29 mouse cellular contexts compared by ENCODE assay signal in genomic region chr12:116460379-116461065, GRCm38 (mm10). TPM values are rescaled to one million over a fixed set of nuclear protein-coding genes. Genes with fewer than 3 reads are reported as not detected.
DNase-seq lines count a peak whose midpoint lies in the region; ATAC-seq and TF ChIP-seq lines count a peak whose summit lies in the region.
"Had no signal": no experiment of that assay in that cellular context is flagged by ENCODE, and none has a peak within 500 bp of the region (broad histone marks: within the 10 kb centered on the region; RNA-seq: fewer than 3 reads in every experiment).

No protein-coding gene starts in this region.

- no peaks in the 10 kb centered on the region for H3K4me1 ChIP-seq in liver, adult 2 months (ENCODE audit: control insufficient read depth, insufficient read depth, low read length)
- H3K4me1 ChIP-seq in liver, embryonic 12.5 days = no peaks in the 10 kb centered on the region
- H3K4me1 ChIP-seq in forebrain, embryonic 14.5 days (ENCODE audit: control insufficient read depth, insufficient read depth, low read length) = no peaks in the 10 kb centered on the region
- H3K4me1 ChIP-seq: embryonic facial prominence, embryonic 13.5 days; forebrain, embryonic 13.5 days; heart, embryonic 13.5 days; hindbrain, embryonic 13.5 days; megakaryocyte, embryonic 14.5 days; midbrain, embryonic 13.5 days; neural tube, embryonic 12.5 days had no signal

- H3K27me3 ChIP-seq in liver, adult 2 months (ENCODE audit: control insufficient read depth, insufficient read depth, low read length) = no peaks in the 10 kb centered on the region
- no peaks in the 10 kb centered on the region for H3K27me3 ChIP-seq in liver, embryonic 12.5 days (replicated peaks)
- H3K27me3 ChIP-seq in forebrain, embryonic 14.5 days (replicated peaks; ENCODE audit: control insufficient read depth, insufficient read depth, low read length) = no peaks in the 10 kb centered on the region
- H3K27me3 ChIP-seq: embryonic facial prominence, embryonic 13.5 days; forebrain, embryonic 13.5 days; heart, embryonic 13.5 days; hindbrain, embryonic 13.5 days; megakaryocyte, embryonic 14.5 days; midbrain, embryonic 13.5 days; neural tube, embryonic 12.5 days had no signal

- no peak overlapping the region for H3K27ac ChIP-seq in liver, adult 2 months (replicated peaks; ENCODE audit: insufficient read depth, low read depth, low read length)
- H3K27ac ChIP-seq in liver, embryonic 12.5 days = no peak overlapping the region
- no peak overlapping the region for H3K27ac ChIP-seq in forebrain, embryonic 14.5 days (ENCODE audit: low read depth, low read length)
- H3K27ac ChIP-seq: embryonic facial prominence, embryonic 13.5 days; forebrain, embryonic 13.5 days; heart, adult 2 months; heart, embryonic 13.5 days; hindbrain, embryonic 13.5 days; midbrain, embryonic 13.5 days; neural tube, embryonic 12.5 days had no signal

- H3K9me3 ChIP-seq in liver, embryonic 12.5 days (replicated peaks) = no peaks in the 10 kb centered on the region
- H3K9me3 ChIP-seq in forebrain, embryonic 14.5 days (replicated peaks; ENCODE audit: control insufficient read depth, low read length) = no peaks in the 10 kb centered on the region
- H3K9me3 ChIP-seq: embryonic facial prominence, embryonic 13.5 days; forebrain, embryonic 13.5 days; heart, embryonic 13.5 days; hindbrain, embryonic 13.5 days; megakaryocyte, embryonic 14.5 days; midbrain, embryonic 13.5 days; neural tube, embryonic 12.5 days had no signal

- H3K9ac ChIP-seq in liver, adult 2 months (ENCODE audit: low read depth, low read length) = no peak overlapping the region
- H3K9ac ChIP-seq in liver, embryonic 12.5 days = no peak overlapping the region
- no peak overlapping the region for H3K9ac ChIP-seq in forebrain, embryonic 14.5 days (ENCODE audit: low read length)
- H3K9ac ChIP-seq: embryonic facial prominence, embryonic 13.5 days; forebrain, embryonic 13.5 days; heart, embryonic 13.5 days; hindbrain, embryonic 13.5 days; midbrain, embryonic 13.5 days; neural tube, embryonic 12.5 days had no signal

- ATAC-seq in liver, embryonic 12.5 days = no peak
- 0 out of 2 replicates have a peak, but pooled peaks have one; percentile 36 for ATAC-seq in common myeloid progenitor, adult 5-6 weeks (replicated peaks; ENCODE audit: low read depth, poor library complexity, severe bottlenecking)
- ATAC-seq in forebrain, embryonic 14.5 days = no peak
- ATAC-seq: forebrain, embryonic 13.5 days; midbrain, embryonic 13.5 days had no signal

- peak; percentile 16 for DNase-seq in liver, adult 2 months (ENCODE audit: extremely low read depth, low read depth, low spot score)
- DNase-seq in adipocyte (ENCODE audit: low spot score) = peak; percentile 92
- DNase-seq in yolk sac, embryonic 10.5 days (ENCODE audit: low spot score) = no peak
- no peak for DNase-seq in kidney, postnatal 36 days
- no peak for DNase-seq in forebrain, embryonic 14.5 days (ENCODE audit: low spot score)
- DNase-seq: cerebellum, adult 2 months; cerebellum, postnatal 25 days; embryo, embryonic 11 days; gastrocnemius, postnatal 14 days; heart, adult 2 months; heart, postnatal 14 days; kidney, adult 18-20 months; kidney, postnatal 10 days; lung, adult 18-20 months; right cerebral cortex, postnatal 14 days; spleen, adult 18-20 months; thymus, postnatal 25 days had no signal

- H3K36me3 ChIP-seq in liver, adult 2 months (ENCODE audit: control insufficient read depth, insufficient read depth, low read length) = no peaks in the 10 kb centered on the region
- peaks cover 84% of the 10 kb centered on the region for H3K36me3 ChIP-seq in liver, embryonic 12.5 days
- peaks cover 14% of the 10 kb centered on the region; the same call in 1 of the 2 replicates for H3K36me3 ChIP-seq in forebrain, embryonic 14.5 days (ENCODE audit: control insufficient read depth, insufficient read depth, low read length)

- no peaks in the 10 kb centered on the region for H3K79me2 ChIP-seq in liver, adult 2 months (ENCODE audit: control insufficient read depth, insufficient read depth, low read length)

- 82% methylated on average over 6 of the region's 6 CpGs for WGBS in liver, adult 2 months
- 92% methylated on average over 6 of the region's 6 CpGs for WGBS in liver, embryonic 12.5 days (ENCODE audit: insufficient replicate concordance)
- WGBS in forebrain, embryonic 14.5 days = 95% methylated on average over 6 of the region's 6 CpGs

- TF ChIP-seq POLR2A in liver, adult 2 months (IDR thresholded peaks at IDR 0.05; ENCODE audit: extremely low read depth, insufficient read depth, low read length) = no peak

- no peak for TF ChIP-seq CTCF in liver, adult 2 months (IDR thresholded peaks at IDR 0.05; ENCODE audit: low read depth, low read length)

- no peak overlapping the region for H3K4me2 ChIP-seq in liver, embryonic 12.5 days
- no peak overlapping the region for H3K4me2 ChIP-seq in forebrain, embryonic 14.5 days (ENCODE audit: low read length)
- H3K4me2 ChIP-seq: embryonic facial prominence, embryonic 13.5 days; forebrain, embryonic 13.5 days; heart, embryonic 13.5 days; hindbrain, embryonic 13.5 days; liver, embryonic 11.5 days; midbrain, embryonic 13.5 days; neural tube, embryonic 12.5 days had no signal

- H3K4me3 ChIP-seq in liver, adult 2 months (ENCODE audit: insufficient read depth, low read depth, low read length) = no peak overlapping the region
- H3K4me3 ChIP-seq in liver, embryonic 12.5 days = no peak overlapping the region
- no peak overlapping the region for H3K4me3 ChIP-seq in forebrain, embryonic 14.5 days (ENCODE audit: low read depth, low read length)
- H3K4me3 ChIP-seq: embryonic facial prominence, embryonic 13.5 days; erythroblast, embryonic 14.5 days; forebrain, embryonic 13.5 days; heart, adult 2 months; heart, embryonic 13.5 days; hindbrain, embryonic 13.5 days; megakaryocyte, embryonic 14.5 days; midbrain, embryonic 13.5 days; neural tube, embryonic 12.5 days had no signal

RNA-seq across cellular contexts. Expression of gene Ptprn2, which starts 25.0 kb away (rescaled TPM):
- 0.13 TPM in 1 of 2 replicates, not detected in the other for total RNA-seq in liver, adult 2 months (2014; rRNA removed)
- 0.06 TPM in 1 of 2 replicates, not detected in the other for polyA plus RNA-seq in liver, adult 2 months (2012; rRNA removed)
- polyA plus RNA-seq in liver, embryonic 12.5 days (2016; fragmentation: Nextera tagmentation; extraction: Ambion mirVana) = 0.05 TPM in 1 of 2 replicates, not detected in the other
- not detected in 2 replicates for total RNA-seq in common myeloid progenitor, adult 5-6 weeks (2017)
- polyA plus RNA-seq in forebrain, embryonic 14.5 days (2014; fragmentation: Nextera tagmentation; extraction: Ambion mirVana) = 4.1 and 7.3 TPM in 2 replicates
- total RNA-seq: gastrocnemius, postnatal 14 days had no signal
- polyA plus RNA-seq: limb, embryonic 11.5 days had no signal

RNA-seq across cellular contexts. Expression of gene Ncapg2, which starts 55.3 kb away (rescaled TPM):
- total RNA-seq in liver, adult 2 months (2014; rRNA removed) = 2.1 and 3.7 TPM in 2 replicates
- polyA plus RNA-seq in liver, adult 2 months (2012; rRNA removed) = 0.21 and 0.27 TPM in 2 replicates
- polyA plus RNA-seq in liver, embryonic 12.5 days (2016; fragmentation: Nextera tagmentation; extraction: Ambion mirVana) = 62.7 and 67.6 TPM in 2 replicates
- 164 and 172 TPM in 2 replicates for total RNA-seq in common myeloid progenitor, adult 5-6 weeks (2017)
- polyA plus RNA-seq in forebrain, embryonic 14.5 days (2014; fragmentation: Nextera tagmentation; extraction: Ambion mirVana) = 19.7 and 21.8 TPM in 2 replicates

Comparison
In these comparisons a context has a peak if more than half of its experiments do, and no peak if none do; other contexts are left out.
1. RNA of gene Ncapg2, which starts 55.3 kb away (polyA plus RNA-seq): 62.7 to 67.6 TPM in liver, embryonic 12.5 days and 19.7 to 21.8 TPM in forebrain, embryonic 14.5 days; 0.21 to 0.27 TPM in liver, adult 2 months; every median in the first group is over 10 times any median in the second.
2. DNase-seq: peak in liver, adult 2 months (single experiment) and adipocyte (single experiment); none in yolk sac, embryonic 10.5 days (single experiment), kidney, postnatal 36 days (0 of 2) and forebrain, embryonic 14.5 days (single experiment).